Mouse (Mus musculus) brain, adult 2 months (tissue): ENCODE measurements around the gene Chrna7.

Experiments
- DNase-seq: peaks from one replicate; pipeline ENCODE4 v3.0.0; 2011; ENCODE audit warnings: low read depth, low spot score

Chrna7 gene

GRCm38 (mm10) chr7:63212084-63212723 lies at the start of gene Chrna7:
Chrna7 (minus strand) TSS chr7:63212569.
- DNase-seq, result peak; percentile 88

GRCm38 (mm10) chr7:63249404-63249803 lies 37.0 kb upstream of the Chrna7 start:
- peak; percentile 4 for DNase-seq

- DNase-seq, result peak; percentile 94
Observed at GRCm38 (mm10) chr7:63237852-63238516, 25.6 kb upstream of the Chrna7 start.

- no peak for DNase-seq
Observed at GRCm38 (mm10) chr7:63225066-63225780, 12.9 kb upstream of the Chrna7 start.

- peak; percentile 28 for DNase-seq
Observed at GRCm38 (mm10) chr7:63211641-63212083, 707 bp downstream of the Chrna7 start.

- DNase-seq, result no peak
Observed at GRCm38 (mm10) chr7:63209501-63209900, 2.9 kb downstream of the Chrna7 start.

- peak; percentile 79 for DNase-seq
Observed at GRCm38 (mm10) chr7:63207137-63207536, 5.2 kb downstream of the Chrna7 start.

GRCm38 (mm10) chr7:63195560-63195959 lies 16.8 kb downstream of the Chrna7 start:
- DNase-seq, result no peak

- peak; percentile 49 for DNase-seq
Observed at GRCm38 (mm10) chr7:63189647-63190534, 22.5 kb downstream of the Chrna7 start.

GRCm38 (mm10) chr7:63170063-63170787 lies 42.1 kb downstream of the Chrna7 start:
- DNase-seq, result peak; percentile 78

- DNase-seq, result peak; percentile 27
Observed at GRCm38 (mm10) chr7:63164617-63165016, 47.8 kb downstream of the Chrna7 start.

- DNase-seq, result no peak
Observed at GRCm38 (mm10) chr7:63162272-63162864, 50.0 kb downstream of the Chrna7 start.

- no peak for DNase-seq
Observed at GRCm38 (mm10) chr7:63153239-63153638, 59.1 kb downstream of the Chrna7 start.

- peak; percentile 14 for DNase-seq
Observed at GRCm38 (mm10) chr7:63148740-63149139, 63.6 kb downstream of the Chrna7 start.

- peak; percentile 68 for DNase-seq
Observed at GRCm38 (mm10) chr7:63148321-63148720, 64.0 kb downstream of the Chrna7 start.

- DNase-seq, result peak; percentile 38
Observed at GRCm38 (mm10) chr7:63122547-63122946, 89.8 kb downstream of the Chrna7 start.

- DNase-seq, result no peak
Observed at GRCm38 (mm10) chr7:63113671-63114070, 98.7 kb downstream of the Chrna7 start.

- no peak for DNase-seq
Observed at GRCm38 (mm10) chr7:63113252-63113651, 99.1 kb downstream of the Chrna7 start.

GRCm38 (mm10) chr7:63109348-63109747 lies 103.0 kb downstream of the Chrna7 start:
- no peak for DNase-seq

GRCm38 (mm10) chr7:63085954-63086353 lies 126.4 kb downstream of the Chrna7 start:
- DNase-seq, result peak; percentile 43
